Mouse (Mus musculus): Measurements from ENCODE around the gene Tbc1d10a. TPM values are rescaled to one million over a fixed set of nuclear protein-coding genes. Genes with fewer than 3 reads are reported as not detected.

Gene Tbc1d10a
- total RNA-seq, 2 experiments from 2014 or later, result 29.2 to 32.7 TPM

DNA sequence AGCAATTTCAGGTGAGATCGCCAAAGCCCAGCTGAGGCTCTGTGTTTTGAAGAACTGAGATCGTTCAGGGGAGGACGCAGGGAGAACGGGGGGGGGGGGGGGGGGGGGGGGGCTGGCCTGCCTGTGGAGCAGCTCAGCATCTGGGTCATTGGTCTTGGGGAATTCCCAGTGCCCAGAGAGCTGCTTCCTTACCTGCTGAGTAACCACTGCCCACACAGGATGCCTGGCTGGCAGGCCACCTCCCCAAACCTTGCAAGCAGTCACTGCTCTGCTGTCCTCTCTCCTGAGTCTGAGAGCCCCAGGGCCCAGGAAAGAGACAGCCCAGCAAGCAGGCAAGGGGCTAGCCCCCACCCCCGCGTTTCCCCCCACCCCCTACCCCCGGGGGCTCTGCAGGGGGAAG is 76.3 kb downstream of the Tbc1d10a start:
- no peak for DNase-seq (ENCODE audit: extremely low spot score in 1 of 2, low spot score in 1 of 2)

DNA sequence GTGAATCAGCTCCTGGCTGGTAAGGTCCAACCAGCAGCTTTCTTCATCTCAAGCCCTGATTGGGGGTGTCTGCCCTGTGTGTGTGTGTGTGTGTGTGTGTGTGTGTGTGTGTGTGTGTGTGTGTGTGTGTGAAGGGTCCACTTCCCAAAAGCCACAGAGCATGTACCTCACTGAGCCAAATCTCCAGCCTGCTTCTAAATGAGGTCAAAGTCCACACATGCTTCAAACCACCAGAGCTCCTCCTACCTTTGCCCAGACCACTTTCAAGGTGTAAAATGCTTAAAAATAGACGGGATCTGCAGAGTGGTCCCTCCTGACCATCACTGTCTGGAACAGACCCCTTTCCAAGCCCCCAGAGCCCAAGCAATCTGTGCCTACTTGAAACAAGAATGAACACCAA is 76.7 kb downstream of the Tbc1d10a start:
- no peak for DNase-seq (ENCODE audit: extremely low spot score in 1 of 2, low spot score in 1 of 2)

DNA sequence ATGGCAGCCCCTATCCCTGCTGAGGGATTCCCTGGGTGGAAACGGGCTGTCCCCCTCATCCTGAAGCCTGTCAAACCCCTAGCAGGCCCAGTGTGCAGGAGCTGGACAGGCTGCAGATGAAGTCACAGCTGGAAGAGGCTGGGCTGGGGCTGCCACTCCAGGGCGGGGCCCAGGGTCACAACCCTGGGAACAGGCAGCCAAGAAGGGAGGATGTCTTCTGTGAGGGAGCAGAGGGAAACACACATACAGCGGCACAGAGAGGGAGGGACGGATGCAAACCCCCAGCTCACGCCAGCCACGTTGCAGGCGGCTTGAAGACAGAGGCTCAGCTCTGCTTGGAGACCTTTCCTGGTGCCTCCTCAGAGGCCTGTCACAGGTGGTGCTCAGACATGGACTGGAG is 77.5 kb downstream of the Tbc1d10a start:
- no peak for DNase-seq (ENCODE audit: extremely low spot score in 1 of 2, low spot score in 1 of 2)

Small RNAs within 50 kb of the gene (microRNA-seq; reads per million reads assigned to microRNA genes)
- 1.1 to 3.6 reads per million in 2 experiments for gene Mir3060

Other genes with a start within 250 kb of the Tbc1d10a start
- gene Pes1, start 222.8 kb upstream of the Tbc1d10a start, total RNA-seq (2021), result 10 to 100 TPM; 41.8 to 46.5 TPM
- gene 4930556J24Rik, start 210.0 kb upstream of the Tbc1d10a start, total RNA-seq (2021), result under 1 TPM in 1 of 2 experiments, not detected in 1; 0.22 TPM
- gene Gal3st1, start 203.2 kb upstream of the Tbc1d10a start, total RNA-seq (2021), result 10 to 100 TPM; 22.4 to 22.8 TPM
- under 1 TPM; 0.17 to 0.19 TPM for gene Sec14l4, start 155.3 kb upstream of the Tbc1d10a start, total RNA-seq (2021)
- gene Sec14l3, start 121.9 kb upstream of the Tbc1d10a start, total RNA-seq (2021), result 1 to 10 TPM; 1.6 to 1.9 TPM
- 100 to 1,000 TPM; 109 to 126 TPM for gene Mtfp1, start 91.3 kb upstream of the Tbc1d10a start, total RNA-seq (2021)
- 10 to 100 TPM; 57.2 to 59.4 TPM for gene Sec14l2, start 63.4 kb upstream of the Tbc1d10a start, total RNA-seq (2021)
- 10 to 100 TPM; 31.1 to 31.2 TPM for gene Rnf215, start 51.6 kb upstream of the Tbc1d10a start, total RNA-seq (2021)
- 10 to 100 TPM; 10.7 to 10.9 TPM for gene Ccdc157, start 26.5 kb upstream of the Tbc1d10a start, total RNA-seq (2021)
- gene Sf3a1, start 26.4 kb upstream of the Tbc1d10a start, total RNA-seq (2021), result 10 to 100 TPM; 68.8 to 69.2 TPM
- gene Castor1, start 31.4 kb downstream of the Tbc1d10a start, total RNA-seq (2021), result 1 to 10 TPM; 6.0 to 6.1 TPM
- gene Osm, start 49.6 kb downstream of the Tbc1d10a start, total RNA-seq (2021), result under 1 TPM in 1 of 2 experiments, not detected in 1; 0.12 TPM
- gene Lif, start 70.8 kb downstream of the Tbc1d10a start, total RNA-seq (2021), result 1 to 10 TPM; 1.3 to 2.1 TPM

Measured in layer of hippocampus, postnatal 25 days (tissue).